Mouse (Mus musculus) heart, postnatal 0 days (tissue): ENCODE measurements around the gene Terb1.

Source experiments
- CTCF ChIP-seq: IDR thresholded peaks from 2 replicates; pipeline ENCODE4 v1.5.1; 2016; ENCODE audit warnings: antibody characterized with exemption, control low read depth, low read depth
- EP300 ChIP-seq: IDR thresholded peaks from 2 replicates; pipeline ENCODE4 v1.6.1; 2016; ENCODE audit warnings: antibody characterized with exemption, low read depth

DNA sequence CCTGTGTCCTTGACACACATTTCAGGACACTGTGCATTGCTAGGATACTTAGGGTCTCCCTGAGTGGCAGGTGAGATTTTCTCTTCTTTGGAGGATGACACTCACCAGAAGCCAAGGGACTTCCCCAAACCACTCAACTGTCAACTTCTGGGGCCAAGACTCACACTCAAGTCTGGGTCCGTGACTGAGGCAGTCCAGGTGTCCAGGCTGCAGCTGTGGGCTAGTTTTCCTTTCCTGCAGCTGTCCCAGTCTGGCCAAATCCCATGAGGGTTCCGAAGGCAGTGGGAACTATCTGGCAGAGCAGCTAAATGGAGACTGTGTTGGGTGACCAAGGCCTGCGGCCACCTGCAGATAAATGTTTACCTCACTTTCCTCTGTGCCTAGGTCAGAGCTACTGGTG, 97.7 kb downstream of the Terb1 start:
- TF ChIP-seq CTCF (no peak), EP300 (no peak)
